Mouse (Mus musculus): Measurements from ENCODE around the gene Gk.

DNA sequence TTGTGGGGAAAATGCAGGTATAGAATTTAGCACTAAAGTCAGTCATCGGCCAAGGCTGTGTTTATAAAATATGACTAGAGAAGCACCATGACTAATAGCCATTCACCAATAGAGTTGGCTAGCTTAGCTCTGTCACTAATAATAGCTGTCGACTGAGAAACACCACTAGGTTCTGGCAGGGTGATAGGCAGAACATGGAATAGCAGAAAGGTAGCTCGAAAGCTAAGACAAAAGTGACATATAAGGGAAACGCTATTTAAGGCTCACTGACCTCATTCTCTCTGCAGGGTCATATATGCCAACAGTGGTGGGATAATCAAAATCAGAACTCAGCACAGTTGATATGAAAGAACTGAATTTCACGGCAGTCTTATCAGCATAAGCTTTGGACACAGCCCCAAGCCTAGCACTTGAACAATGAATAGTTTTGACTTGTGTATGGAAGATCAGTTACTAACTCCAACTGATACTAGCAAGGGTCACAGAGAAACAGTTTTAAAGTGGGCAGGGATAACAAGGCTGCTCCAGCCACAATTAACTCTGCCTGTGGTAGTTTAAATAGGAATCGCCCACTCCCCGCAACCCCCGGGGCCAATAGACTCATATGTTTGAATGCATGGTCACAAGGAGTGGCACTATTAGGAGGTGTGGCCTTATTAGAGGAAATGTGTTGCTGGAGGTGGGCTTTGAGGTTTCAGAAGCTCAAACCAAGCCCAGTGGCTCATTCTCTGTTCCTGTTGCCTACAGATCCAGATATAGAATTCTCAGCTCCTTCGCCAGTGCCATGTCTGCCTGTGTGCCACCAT is 45.3 kb downstream of the Gk start:
- TF ChIP-seq CTCF (IDR thresholded peaks at IDR 0.05; ENCODE audit: borderline replicate concordance, extremely low read depth, insufficient read depth, insufficient read length) (no peak), POLR2A (IDR thresholded peaks at IDR 0.05; ENCODE audit: borderline replicate concordance, extremely low read depth, insufficient read depth, insufficient read length, poor library complexity, severe bottlenecking) (no peak)
